Mouse (Mus musculus) adrenal gland, postnatal 25 days (tissue): ENCODE measurements at regions not wholly inside any gene's neighbourhood (a gene's known extent, or its start where the extent isn't known, plus 50 kb on each side); places are given as distances from the start of the nearest gene placed in this dataset.

Source experiments
- DNase-seq: peaks from one replicate; pipeline ENCODE4 v3.0.0; 2021; ENCODE audit warnings: mixed read lengths

DNA sequence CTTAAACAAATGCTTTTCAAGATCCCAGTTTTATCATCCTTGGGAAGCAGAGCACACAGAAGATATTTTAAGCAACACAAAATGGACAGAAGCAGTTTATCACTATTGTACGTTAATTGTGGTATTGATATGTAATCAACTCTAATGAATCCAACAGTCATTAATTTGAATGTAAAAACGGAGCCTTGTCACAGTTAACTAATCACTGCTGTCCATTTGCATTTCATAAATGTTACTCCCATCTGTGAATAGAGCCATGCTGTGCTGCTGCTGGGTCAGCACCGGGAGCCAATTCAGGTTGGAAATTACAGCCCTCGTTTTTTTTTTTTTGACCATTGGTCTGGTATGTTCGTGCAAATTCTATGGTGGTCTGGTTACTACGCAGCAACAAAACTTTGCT lies 85.0 kb upstream of the Fbxo33 start:
- no peak for DNase-seq
